In the genomic region with DNA sequence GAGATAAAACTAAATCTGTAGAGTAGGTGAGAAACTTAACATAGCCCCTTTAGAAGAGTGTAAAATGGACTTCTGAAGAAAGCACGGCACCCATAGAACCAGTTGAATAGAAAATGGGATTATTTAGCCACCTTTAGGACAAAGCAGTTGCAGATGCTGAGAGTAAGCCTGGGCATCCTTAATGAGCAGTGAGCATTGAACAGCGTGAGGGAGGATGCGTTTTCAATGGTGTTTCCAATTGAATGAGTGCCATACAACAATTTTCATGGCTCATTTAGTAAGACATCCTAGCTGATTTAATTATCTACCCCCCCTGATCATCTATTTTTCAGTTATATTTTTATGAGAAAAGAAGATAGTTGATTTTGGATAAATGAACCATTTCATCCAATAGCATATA, we compare ENCODE assay signal across 20 mouse cellular contexts.
DNase-seq lines count a peak whose midpoint lies in the region; ATAC-seq lines count a peak whose summit lies in the region.
"Had no signal": no experiment of that assay in that cellular context is flagged by ENCODE, and none has a peak within 500 bp of the region (broad histone marks: within the 10 kb centered on the region; RNA-seq: fewer than 3 reads in every experiment).

No protein-coding gene starts in this region.

- no peaks in the 10 kb centered on the region for H3K4me1 ChIP-seq in hindbrain, embryonic 12.5 days
- no peaks in the 10 kb centered on the region for H3K4me1 ChIP-seq in hindbrain, embryonic 10.5 days (replicated peaks)
- no peaks in the 10 kb centered on the region for H3K4me1 ChIP-seq in neural tube, embryonic 11.5 days (ENCODE audit: control insufficient read depth, insufficient read depth, low read length)
- no peaks in the 10 kb centered on the region for H3K4me1 ChIP-seq in neural tube, embryonic 15.5 days
- H3K4me1 ChIP-seq: forebrain, embryonic 13.5 days; intestine, embryonic 15.5 days; neural tube, embryonic 13.5 days had no signal

- no peaks in the 10 kb centered on the region for H3K36me3 ChIP-seq in hindbrain, embryonic 12.5 days
- H3K36me3 ChIP-seq in hindbrain, embryonic 10.5 days: no peaks in the 10 kb centered on the region
- H3K36me3 ChIP-seq in neural tube, embryonic 11.5 days (ENCODE audit: control insufficient read depth, insufficient read depth, low read length): no peaks in the 10 kb centered on the region
- no peaks in the 10 kb centered on the region for H3K36me3 ChIP-seq in neural tube, embryonic 15.5 days
- H3K36me3 ChIP-seq: intestine, embryonic 15.5 days; neural tube, embryonic 13.5 days had no signal

- ATAC-seq in cerebellum, adult (ENCODE audit: insufficient number of reproducible peaks, low FRiP score, low TSS enrichment): no peak
- peak; percentile 77 for ATAC-seq in hindbrain, embryonic 12.5 days (ENCODE audit: low FRiP score)
- ATAC-seq in neural tube, embryonic 11.5 days (ENCODE audit: insufficient read depth, low FRiP score, low TSS enrichment): peak; percentile 56; the same call in 1 of the 2 replicates
- no peak for ATAC-seq in neural tube, embryonic 15.5 days (ENCODE audit: low FRiP score)
- ATAC-seq: activated CD4-positive, CD25-positive, alpha-beta regulatory T cell, adult 4 months; forebrain, embryonic 13.5 days; intestine, embryonic 15.5 days had no signal

- H3K4me3 ChIP-seq in hindbrain, embryonic 12.5 days: no peak overlapping the region
- H3K4me3 ChIP-seq in hindbrain, embryonic 10.5 days: no peak overlapping the region
- H3K4me3 ChIP-seq in neural tube, embryonic 11.5 days (ENCODE audit: low read depth, low read length): no peak overlapping the region
- H3K4me3 ChIP-seq in neural tube, embryonic 15.5 days (replicated peaks): no peak overlapping the region
- H3K4me3 ChIP-seq: forebrain, embryonic 13.5 days; intestine, embryonic 15.5 days; neural tube, embryonic 13.5 days had no signal

- no peaks in the 10 kb centered on the region for H3K27me3 ChIP-seq in hindbrain, embryonic 12.5 days
- no peaks in the 10 kb centered on the region for H3K27me3 ChIP-seq in hindbrain, embryonic 10.5 days (ENCODE audit: insufficient read depth, poor library complexity, severe bottlenecking)
- no peaks in the 10 kb centered on the region for H3K27me3 ChIP-seq in neural tube, embryonic 11.5 days (ENCODE audit: control insufficient read depth, insufficient read depth, low read length)
- no peaks in the 10 kb centered on the region for H3K27me3 ChIP-seq in neural tube, embryonic 15.5 days (replicated peaks)
- H3K27me3 ChIP-seq: forebrain, embryonic 13.5 days; intestine, embryonic 15.5 days; neural tube, embryonic 13.5 days had no signal

- 28% methylated on average over 3 of the region's 3 CpGs for WGBS in hindbrain, embryonic 12.5 days
- WGBS in hindbrain, embryonic 10.5 days: 42% methylated on average over 3 of the region's 3 CpGs
- WGBS in neural tube, embryonic 11.5 days: 44% methylated on average over 3 of the region's 3 CpGs
- 22% methylated on average over 3 of the region's 3 CpGs for WGBS in neural tube, embryonic 15.5 days

- no peaks in the 10 kb centered on the region for H3K9me3 ChIP-seq in hindbrain, embryonic 12.5 days (replicated peaks)
- H3K9me3 ChIP-seq in hindbrain, embryonic 10.5 days: no peaks in the 10 kb centered on the region
- no peaks in the 10 kb centered on the region for H3K9me3 ChIP-seq in neural tube, embryonic 11.5 days (ENCODE audit: control insufficient read depth, low read length)
- H3K9me3 ChIP-seq in neural tube, embryonic 15.5 days (replicated peaks): no peaks in the 10 kb centered on the region
- H3K9me3 ChIP-seq: forebrain, embryonic 13.5 days; intestine, embryonic 15.5 days had no signal

- DNase-seq in cerebellum, postnatal 10 days: peak; percentile 33 to 68
- no peak for DNase-seq in hindbrain, embryonic 10.5 days (ENCODE audit: low spot score)
- no peak for DNase-seq in neural tube, embryonic 11.5 days (ENCODE audit: low spot score)
- DNase-seq in spleen, postnatal 10 days (ENCODE audit: low spot score in 2 of 2): no peak
- no peak for DNase-seq in heart, adult 9 months (ENCODE audit: low spot score in 2 of 2)
- DNase-seq: adrenal gland, adult 8-10 months; cerebellum, adult 2 months; cerebellum, postnatal 36 days; gastrocnemius, postnatal 10 days; kidney, adult 8-10 months; kidney, postnatal 10 days had no signal

- H3K4me2 ChIP-seq in hindbrain, embryonic 12.5 days (replicated peaks): no peak overlapping the region
- H3K4me2 ChIP-seq in neural tube, embryonic 11.5 days (ENCODE audit: low read depth): no peak overlapping the region
- H3K4me2 ChIP-seq in neural tube, embryonic 15.5 days: no peak overlapping the region
- H3K4me2 ChIP-seq: forebrain, embryonic 13.5 days; heart, embryonic 11.5 days; intestine, embryonic 15.5 days; neural tube, embryonic 13.5 days had no signal

- no peak overlapping the region for H3K27ac ChIP-seq in hindbrain, embryonic 12.5 days
- H3K27ac ChIP-seq in hindbrain, embryonic 10.5 days: no peak overlapping the region
- H3K27ac ChIP-seq in neural tube, embryonic 11.5 days (ENCODE audit: low read depth, low read length): no peak overlapping the region
- H3K27ac ChIP-seq in neural tube, embryonic 15.5 days (replicated peaks): no peak overlapping the region
- H3K27ac ChIP-seq: forebrain, embryonic 13.5 days; intestine, embryonic 15.5 days; neural tube, embryonic 13.5 days; stomach, postnatal 0 days had no signal

- H3K9ac ChIP-seq in hindbrain, embryonic 12.5 days: no peak overlapping the region
- H3K9ac ChIP-seq in neural tube, embryonic 11.5 days (ENCODE audit: low read length): no peak overlapping the region
- H3K9ac ChIP-seq in neural tube, embryonic 15.5 days (replicated peaks): no peak overlapping the region
- H3K9ac ChIP-seq: forebrain, embryonic 13.5 days; intestine, embryonic 15.5 days; neural tube, embryonic 13.5 days had no signal

Comparison
In these comparisons a context has a peak if more than half of its experiments do, and no peak if none do; other contexts are left out.
1. ATAC-seq: peak in hindbrain, embryonic 12.5 days (single experiment) and neural tube, embryonic 11.5 days (single experiment); none in cerebellum, adult (single experiment) and neural tube, embryonic 15.5 days (single experiment).
2. DNase-seq: peak in cerebellum, postnatal 10 days (2 of 2); none in hindbrain, embryonic 10.5 days (single experiment), neural tube, embryonic 11.5 days (single experiment), spleen, postnatal 10 days (0 of 2) and heart, adult 9 months (0 of 2).